Mouse (Mus musculus) v-Abl transformed pro-B cells (cell line): Measurements from ENCODE around the gene Mis18bp1.
"Not testable (repeated sequence)": the region's sequence is repeated elsewhere in the genome, so short reads cannot be mapped to it uniquely, and the experiment has no call there.

ENCODE experiments used
- in situ Hi-C, 2 experiments: fragments of 400-800 bp; cut with MboI; formaldehyde crosslinking; loops; one replicate each; pipeline ENCODE4 v1.15.1; 2025; ENCODE audit not compliant: unreplicated experiment in 2 of 2

Gene Mis18bp1

DNA sequence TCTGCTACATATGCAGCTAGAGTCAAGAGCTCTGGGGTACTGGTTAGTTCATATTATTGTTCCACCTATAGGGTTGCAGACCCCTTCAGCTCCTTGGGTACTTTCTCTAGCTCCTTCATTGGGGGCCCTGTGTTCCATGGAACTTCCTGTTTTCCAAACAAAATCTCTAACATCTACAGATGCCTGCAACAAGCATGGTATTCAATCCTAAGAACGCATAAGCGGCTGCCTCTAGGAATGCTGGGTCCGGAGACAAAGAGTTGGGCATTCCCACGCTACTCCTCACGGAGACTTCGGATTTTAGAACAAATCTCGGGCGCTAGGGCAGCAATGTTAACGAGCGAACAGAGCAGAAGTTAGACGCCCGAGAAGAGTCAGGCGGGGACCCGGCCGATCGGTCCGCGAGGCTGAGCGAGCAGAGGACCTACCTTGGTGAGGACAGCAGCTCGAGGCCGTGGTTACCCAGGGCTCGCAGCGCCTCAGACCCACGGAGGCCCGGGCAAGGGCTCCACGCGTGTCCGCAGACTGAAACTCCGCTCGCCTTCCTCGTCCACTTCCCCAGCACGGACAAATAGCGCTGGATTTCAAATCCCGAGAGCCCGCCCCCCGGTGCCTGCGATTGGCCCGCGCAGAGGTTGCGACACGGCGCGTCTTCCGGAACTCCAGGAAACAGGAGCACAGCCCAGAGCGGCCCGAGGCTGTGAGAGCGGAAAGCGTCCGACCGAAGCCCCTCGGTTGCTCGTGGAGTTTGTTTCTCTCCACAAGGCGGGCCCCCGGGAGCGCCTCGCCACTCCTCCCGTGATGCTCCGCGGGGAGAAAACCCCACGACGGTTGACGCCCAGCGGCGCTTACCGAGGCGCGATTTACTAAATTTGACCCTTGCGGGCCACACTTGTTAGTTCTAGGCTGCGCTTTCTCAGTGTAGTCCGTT is at the start of gene Mis18bp1:
Gene Mis18bp1, minus strand, starts transcription at position 584 of the 931 bp plus-strand sequence.
- in situ Hi-C loops = no loop called here

DNA sequence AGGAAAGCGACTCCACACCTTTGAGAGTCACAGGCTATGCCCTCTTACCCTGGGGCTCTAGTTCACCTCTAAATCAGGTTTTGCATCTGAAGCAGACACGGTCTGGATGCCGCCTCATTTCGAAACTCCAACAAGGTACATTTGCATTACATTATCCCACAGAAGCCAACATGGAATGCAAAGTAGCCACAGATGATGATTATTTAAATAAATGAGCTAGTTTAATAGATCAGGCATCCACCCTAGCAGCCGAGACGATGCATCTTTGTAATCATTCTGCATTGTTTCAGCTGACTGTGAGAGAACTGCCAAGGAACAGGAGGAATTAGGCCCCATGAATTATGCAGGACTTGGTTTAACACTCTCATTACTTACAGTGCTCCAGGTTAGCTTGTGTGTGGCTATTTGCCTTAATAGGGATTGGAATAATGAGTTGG is 44.0 kb upstream of the Mis18bp1 start:
- in situ Hi-C loops = no loop called here

DNA sequence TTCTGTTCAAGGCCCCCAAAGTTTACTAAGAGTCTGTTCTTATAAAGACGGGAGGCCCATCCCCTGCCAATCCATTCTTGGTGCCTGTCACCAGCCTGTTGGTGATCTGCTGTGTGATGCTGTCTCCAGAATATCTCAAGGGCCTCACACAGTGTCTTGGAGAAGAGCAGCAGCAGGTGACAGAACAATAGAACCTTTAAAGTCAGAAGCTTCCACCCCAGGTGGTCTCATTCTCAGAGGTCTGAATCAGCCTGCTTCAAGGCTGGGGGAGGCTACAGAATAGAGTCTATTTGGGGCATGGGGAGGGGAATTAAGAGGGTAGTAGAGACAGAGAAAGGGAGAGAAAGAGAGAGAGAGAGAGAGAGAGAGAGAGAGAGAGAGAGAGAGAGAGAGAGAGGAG is 34.0 kb upstream of the Mis18bp1 start:
- in situ Hi-C loops = no loop called here

DNA sequence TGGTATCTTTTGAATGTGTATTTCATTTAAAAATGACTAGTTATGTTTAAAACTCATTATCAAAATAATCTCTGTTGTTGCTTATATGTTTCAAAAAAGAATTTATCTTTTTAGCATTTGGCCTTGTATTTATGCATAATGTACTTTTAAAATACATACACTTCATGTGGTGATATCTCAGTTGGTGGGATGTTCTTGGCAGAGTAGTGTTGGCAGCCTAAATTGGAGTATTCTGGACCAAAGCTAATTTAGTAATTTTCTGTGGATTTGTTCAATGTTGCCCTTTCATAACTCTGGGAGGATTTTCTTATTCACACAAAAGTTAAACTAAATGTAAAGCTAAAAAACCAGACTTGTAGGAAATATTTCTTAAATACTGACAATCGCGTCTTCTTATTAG is 29.4 kb upstream of the Mis18bp1 start:
- in situ Hi-C loops = no loop called here

- in situ Hi-C loops = no loop called here
These were observed 21.7 kb upstream of the Mis18bp1 start for GRCm38 (mm10) chr12:65194003-65194530.

DNA sequence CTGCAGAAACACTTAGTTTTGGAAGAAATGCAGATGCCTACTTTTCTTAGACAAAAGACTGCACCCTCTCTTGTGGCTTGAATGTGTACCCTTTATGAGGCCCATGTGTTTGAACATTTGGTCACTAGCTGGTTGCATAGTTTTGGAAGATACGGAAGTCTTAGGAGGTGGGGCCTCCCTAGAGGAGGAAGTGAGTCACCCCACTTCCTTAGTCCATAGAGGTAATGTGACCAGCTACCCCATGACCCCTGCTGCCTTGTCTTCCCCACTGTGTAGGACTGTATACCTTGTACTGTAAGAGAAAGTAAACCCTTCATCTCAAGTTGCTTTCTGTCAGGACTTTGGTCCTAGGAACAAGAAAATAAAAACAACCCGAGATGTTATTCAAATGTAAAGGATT is 16.8 kb upstream of the Mis18bp1 start:
- in situ Hi-C loops = no loop called here

GRCm38 (mm10) chr12:65187365-65187764 is 15.0 kb upstream of the Mis18bp1 start:
- in situ Hi-C loops = no loop called here

- in situ Hi-C loops = no loop called here
These were observed 1.3 kb upstream of the Mis18bp1 start for GRCm38 (mm10) chr12:65173736-65174135.

GRCm38 (mm10) chr12:65172959-65173358 is 555 bp upstream of the Mis18bp1 start:
- in situ Hi-C loops = not testable (repeated sequence)

- in situ Hi-C loops = not testable (repeated sequence)
These were observed 36.3 kb downstream of the Mis18bp1 start for GRCm38 (mm10) chr12:65136121-65136520.

GRCm38 (mm10) chr12:65119451-65119850 is 53.0 kb downstream of the Mis18bp1 start:
- in situ Hi-C loops = no loop called here

GRCm38 (mm10) chr12:65118968-65119367 is 53.4 kb downstream of the Mis18bp1 start:
- in situ Hi-C loops = no loop called here

DNA sequence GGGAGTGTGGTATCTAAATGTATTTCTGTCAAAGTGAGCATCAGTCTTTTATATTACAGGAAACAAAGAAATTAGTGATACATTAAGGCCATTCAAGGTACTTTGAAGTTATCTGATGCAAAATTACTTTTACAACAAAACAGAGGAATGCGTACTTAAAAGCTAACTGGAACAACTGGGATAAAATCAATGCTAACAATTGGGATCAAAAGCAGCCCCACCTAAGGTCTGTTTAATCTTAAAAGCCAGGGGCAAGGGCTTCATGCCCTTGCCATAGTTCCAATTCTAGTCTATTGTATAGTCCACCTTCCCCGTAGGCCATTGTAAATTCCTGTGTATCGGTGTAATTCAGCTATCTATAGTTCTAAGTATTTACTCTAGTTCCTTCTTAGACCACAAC is 57.4 kb downstream of the Mis18bp1 start:
- in situ Hi-C loops = not testable (repeated sequence)

DNA sequence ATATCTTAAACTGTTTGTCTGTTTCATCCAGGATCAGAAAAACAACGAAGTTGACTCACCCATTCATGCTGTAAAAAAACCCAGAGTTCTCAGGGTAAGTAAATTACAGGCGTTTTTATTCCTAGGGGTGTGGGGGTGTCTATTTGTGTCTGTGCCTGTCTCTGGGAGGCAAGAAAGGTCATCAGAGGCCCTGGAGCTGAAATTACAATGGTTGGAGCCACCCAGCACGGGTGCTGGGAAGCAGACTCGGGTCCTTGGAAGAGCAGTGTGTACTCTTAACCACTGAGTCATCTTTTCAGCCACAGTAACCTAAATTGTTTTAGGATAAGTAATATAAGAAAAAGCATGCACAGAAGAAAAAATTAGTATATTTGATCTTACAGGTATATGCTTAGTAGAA is 58.5 kb downstream of the Mis18bp1 start:
- in situ Hi-C loops = no loop called here

- in situ Hi-C loops = no loop called here
These were observed 59.6 kb downstream of the Mis18bp1 start for GRCm38 (mm10) chr12:65112811-65113210.

- in situ Hi-C loops = no loop called here
These were observed 60.9 kb downstream of the Mis18bp1 start for GRCm38 (mm10) chr12:65111503-65111902.

- in situ Hi-C loops = no loop called here
These were observed 63.7 kb downstream of the Mis18bp1 start for GRCm38 (mm10) chr12:65108746-65109145.
